Mouse (Mus musculus): ENCODE measurements around the gene Hmga1.

The Hmga1 gene

DNA sequence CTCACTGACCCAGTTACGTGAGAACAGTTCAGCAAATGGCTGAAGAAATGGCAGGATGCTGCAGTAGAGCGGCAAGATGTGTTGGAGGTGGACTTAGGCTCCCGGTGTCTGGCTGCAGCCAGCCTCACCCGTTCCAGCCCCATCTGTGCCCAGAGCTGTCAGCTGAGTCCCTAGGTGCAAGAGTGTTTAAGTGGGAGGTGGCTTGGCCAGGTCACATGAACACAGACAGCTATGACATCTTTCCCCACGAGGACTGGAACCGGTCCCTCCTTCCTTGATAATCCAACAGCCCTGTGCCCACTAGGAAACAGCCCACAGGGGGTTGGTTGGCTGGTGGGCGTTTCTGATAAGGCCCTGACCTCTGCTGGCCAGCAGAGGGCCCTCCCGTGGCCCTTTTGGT is 28.3 kb upstream of the Hmga1 start:
- no peak for DNase-seq (ENCODE audit: low read depth, low spot score)

DNA sequence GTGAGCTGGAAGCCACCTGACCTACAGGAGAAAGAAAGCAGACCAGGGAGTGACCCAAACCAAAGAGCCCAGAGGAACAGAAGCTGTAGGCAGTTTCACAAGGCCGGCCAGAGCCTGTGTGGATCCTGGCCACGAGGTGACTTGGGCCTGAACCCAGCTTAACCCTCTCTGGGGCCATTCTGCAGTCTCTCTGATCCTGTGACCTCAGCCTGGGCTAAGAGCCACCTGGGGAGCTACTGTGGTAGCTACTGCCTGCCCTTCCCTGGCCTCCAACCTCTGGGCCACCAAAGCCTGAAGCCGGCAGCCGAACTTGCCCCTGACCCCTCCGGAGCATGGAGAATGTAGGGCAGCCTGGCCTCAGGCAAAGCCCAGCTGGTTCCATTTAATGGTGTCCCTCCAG is 27.5 kb upstream of the Hmga1 start:
- DNase-seq (ENCODE audit: low read depth, low spot score) = no peak

DNA sequence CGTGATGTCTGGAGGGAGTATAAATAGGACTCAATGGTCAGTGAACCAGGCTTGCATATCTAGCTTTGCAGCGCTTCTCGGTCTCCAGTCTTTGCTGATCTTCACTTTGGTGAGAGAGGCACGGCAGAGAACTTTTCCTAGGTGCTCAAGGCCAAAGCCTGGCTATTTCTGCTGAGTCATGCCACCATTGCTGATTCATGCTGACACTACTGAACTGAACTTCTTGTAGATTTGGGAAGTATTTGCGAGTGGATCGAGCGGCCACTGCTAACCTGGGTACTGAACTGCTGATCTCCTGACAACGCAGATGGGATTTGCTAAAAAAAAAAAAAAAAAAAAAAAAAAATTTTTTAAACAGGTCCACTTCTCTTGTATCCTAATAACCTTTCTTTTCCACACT is 24.2 kb upstream of the Hmga1 start:
- DNase-seq (ENCODE audit: low read depth, low spot score) = no peak

DNA sequence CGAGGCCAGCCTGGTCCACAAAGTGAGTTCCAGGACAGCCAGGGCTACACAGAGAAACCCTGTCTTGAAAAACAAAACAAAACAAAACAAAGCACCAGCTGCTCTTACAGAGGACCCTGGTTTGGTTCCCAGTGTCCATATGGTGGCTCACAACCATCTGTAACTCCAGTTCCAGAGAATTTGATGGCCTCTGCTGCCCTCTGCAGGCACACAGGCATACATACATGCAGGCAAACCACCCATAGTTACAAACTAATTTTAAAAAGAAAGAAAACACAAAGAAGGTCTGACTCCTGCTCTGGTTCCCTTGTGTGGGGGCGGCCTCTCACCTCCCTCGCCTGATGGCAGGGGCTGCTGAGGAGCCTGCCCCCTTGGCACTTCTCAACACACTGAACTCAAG is 22.9 kb upstream of the Hmga1 start:
- DNase-seq (ENCODE audit: low read depth, low spot score) = no peak

DNA sequence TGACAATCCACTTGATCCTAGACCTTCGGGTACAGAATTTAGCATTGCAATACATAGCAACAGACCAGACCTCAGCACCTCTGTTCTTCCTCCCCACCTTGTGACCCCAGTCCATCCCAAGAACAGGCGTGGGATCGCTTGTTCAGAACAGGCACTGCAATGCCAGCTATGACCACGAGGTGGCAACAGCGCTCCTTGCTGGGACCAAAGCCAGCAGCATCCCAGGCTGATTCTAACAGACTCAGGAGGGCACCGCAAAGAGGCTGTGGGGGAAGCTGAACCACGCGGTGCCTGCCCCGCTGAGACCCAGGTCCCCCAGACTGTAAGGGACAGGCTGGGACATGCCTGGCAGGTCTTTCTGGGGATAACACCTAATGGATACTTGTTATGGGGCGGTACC is 21.6 kb upstream of the Hmga1 start:
- no peak for DNase-seq (ENCODE audit: low read depth, low spot score)

DNA sequence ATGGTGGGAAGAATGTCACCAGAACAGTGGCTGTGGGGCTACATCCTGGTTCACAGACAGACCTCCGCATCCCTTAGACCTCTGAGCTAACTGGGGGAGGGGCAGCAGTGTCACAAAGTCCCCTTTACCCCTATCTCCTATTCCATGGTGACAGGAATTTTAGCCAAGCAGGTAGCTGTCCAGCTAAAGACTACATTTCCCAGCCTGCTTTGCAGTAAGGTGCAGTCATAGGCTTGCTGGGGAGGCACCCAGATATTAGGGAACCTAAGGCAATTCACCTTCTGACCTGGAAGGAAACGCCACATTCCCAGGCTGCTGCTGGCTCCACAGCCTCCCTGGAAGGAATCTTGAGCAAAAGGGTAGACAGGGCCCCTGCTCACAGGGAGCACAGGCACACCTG is 15.0 kb upstream of the Hmga1 start:
- DNase-seq (ENCODE audit: low read depth, low spot score) = no peak

DNA sequence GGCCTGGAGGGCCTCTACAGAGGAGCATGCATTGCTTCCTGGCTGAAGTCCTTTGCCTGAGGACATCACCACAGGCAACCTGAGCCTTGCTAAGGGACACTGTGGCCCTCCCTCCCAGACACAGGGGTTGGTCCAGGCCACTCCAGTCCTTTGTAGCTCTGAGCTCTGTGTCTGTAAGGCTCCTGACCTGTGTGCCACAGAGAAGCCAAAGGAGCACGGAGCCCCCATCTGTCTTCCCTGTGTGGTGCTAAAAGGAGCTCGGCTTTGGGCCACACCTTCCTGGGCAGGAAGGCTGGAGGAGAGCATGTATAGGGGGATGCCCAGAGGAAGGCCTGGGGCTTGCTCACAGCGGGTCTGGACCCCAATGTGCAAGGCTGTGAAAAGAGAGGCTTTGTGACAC is 14.3 kb upstream of the Hmga1 start:
- DNase-seq (ENCODE audit: low read depth, low spot score) = no peak

DNA sequence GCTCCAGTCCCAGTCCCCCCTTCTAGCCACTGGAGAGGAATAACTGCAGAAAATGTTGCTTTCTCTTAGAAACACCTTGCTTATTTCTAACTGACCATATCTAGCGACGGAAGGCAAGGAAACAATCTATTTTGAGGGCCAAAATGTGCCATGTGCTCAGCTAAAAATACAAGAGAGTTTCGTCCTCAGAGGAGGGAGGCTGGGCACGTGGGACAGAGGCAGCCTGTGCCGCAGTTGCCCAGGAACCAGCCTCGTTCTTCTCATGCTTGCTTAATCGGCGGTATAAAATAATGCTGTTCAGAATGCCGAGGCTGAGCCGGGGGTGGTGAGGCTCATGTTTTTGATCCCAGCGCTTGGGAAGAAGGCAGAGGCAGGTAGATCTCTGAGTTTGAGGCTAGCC is 11.7 kb upstream of the Hmga1 start:
- no peak for DNase-seq (ENCODE audit: low read depth, low spot score)

DNA sequence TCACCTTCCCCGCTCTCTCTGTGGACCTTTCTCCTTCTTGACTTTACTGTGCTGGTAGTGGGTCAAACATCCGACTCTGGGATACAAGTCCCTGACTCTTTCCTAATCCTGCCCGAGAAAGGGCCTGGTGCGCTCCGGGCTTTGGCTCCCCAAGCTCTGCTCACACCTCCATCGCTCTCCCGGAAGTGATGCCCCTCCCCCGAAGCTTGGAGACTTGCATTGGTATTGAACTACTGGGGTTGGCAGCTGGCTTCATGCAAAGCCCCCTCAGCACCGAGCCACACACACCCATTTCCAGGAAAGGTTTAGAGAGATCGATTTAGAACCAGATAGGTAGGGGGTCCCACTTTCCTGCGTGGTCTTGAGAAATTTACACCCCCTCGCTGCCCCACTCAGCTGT is 10.3 kb upstream of the Hmga1 start:
- no peak for DNase-seq (ENCODE audit: low read depth, low spot score)

DNA sequence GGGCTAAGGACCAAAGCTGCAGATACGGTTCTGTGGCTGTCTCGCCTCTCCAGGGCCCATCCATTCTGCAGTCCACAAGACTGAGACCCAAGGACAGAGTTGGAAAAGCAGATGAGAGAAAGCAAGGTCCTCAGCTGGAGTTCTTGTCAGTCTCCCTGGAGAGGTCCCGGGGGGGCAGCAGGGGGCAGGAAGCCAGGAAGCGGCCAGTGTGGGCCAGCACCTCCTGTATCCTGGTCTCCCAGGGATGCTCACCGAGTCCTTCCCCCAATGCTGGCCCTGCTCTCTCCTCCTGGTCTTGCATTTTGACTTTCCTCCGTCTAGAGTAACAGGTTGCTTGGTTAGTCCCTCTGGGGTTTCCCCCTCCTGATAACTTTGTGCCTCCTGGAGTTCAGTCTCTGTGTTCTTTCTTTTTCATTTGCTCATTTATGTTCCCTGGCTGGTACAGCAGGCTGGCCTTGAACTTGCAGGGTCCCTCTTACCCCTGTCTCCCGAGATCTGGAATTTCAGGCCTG is 9.7 kb upstream of the Hmga1 start:
- no peak for DNase-seq (ENCODE audit: low read depth, low spot score)

DNA sequence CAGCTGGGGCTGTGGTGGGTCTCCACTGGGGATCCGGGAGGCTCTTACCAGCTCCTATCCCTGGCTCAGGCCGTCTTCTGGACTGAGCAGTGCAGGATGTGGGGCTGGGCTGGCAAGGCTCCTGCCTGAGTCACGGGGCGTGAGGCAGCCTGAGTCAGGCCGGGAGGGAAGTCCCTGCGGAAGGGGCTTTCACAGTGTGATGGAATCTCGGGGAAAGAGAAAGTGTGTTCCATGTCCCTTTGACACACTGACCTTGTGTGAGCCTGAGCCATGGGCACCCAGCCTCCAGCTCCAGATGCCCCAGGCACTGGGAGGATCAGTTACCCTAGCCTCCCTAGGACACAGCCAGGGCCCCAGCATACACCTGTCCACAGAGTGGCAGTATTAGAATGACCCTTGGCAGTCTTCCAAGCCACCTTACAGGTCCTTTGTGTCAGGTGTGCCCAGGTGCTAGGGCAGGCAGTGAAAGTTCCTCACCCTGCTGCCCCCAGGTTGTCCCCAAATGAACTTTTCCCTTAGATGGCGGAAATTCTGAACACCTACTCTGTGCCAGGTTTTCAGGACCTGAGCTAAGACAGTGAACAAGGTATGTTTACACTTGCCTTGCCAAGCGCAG is 8.9 kb upstream of the Hmga1 start:
- DNase-seq (ENCODE audit: low read depth, low spot score) = no peak

DNA sequence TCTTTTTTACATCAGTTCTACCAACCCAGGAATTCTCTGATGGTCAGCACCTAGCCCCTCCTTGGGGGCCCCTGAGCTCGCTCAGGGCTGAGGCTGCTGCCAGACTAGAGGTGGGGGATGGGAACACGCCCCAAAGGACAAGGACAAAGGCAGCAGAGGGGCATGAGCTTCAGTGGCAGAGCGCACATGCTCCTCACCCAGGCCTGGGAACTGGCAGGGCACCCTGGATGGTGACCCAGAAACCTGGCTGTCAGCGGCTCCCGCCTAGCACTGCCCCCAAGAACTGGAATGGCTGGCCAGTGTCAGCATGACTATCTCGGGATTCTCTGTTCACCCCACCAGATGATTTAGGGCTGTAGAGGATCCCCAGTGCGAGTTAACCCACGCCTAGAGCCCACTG is 7.1 kb upstream of the Hmga1 start:
- no peak for DNase-seq (ENCODE audit: low read depth, low spot score)

DNA sequence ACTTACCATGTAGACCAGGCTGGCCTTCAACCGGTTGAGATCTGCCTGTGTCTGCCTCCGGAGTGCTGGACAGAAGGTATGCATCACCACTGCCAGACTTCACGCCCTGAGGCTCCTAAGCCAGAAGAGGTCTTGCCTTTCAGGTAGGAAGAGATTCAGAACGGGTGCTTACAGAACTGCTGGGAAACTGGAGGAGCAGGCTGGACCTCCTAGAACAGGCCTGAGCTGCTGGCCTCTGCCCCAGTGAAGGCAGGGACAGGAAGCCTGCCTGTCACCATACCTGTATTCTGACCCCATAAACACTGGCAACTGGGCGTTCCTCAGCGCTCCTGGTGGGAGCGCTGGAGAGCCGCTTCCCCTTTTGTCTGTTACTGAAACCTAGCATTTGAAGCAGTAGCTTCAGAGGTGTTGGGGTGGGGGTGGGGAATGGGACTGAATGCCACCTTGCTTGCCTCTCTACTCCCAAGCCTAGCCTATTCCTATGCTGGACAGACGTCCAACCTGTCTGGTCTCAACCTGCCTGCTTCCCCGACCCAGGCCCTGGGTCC is 4.8 kb upstream of the Hmga1 start:
- no peak for DNase-seq (ENCODE audit: low read depth, low spot score)

DNA sequence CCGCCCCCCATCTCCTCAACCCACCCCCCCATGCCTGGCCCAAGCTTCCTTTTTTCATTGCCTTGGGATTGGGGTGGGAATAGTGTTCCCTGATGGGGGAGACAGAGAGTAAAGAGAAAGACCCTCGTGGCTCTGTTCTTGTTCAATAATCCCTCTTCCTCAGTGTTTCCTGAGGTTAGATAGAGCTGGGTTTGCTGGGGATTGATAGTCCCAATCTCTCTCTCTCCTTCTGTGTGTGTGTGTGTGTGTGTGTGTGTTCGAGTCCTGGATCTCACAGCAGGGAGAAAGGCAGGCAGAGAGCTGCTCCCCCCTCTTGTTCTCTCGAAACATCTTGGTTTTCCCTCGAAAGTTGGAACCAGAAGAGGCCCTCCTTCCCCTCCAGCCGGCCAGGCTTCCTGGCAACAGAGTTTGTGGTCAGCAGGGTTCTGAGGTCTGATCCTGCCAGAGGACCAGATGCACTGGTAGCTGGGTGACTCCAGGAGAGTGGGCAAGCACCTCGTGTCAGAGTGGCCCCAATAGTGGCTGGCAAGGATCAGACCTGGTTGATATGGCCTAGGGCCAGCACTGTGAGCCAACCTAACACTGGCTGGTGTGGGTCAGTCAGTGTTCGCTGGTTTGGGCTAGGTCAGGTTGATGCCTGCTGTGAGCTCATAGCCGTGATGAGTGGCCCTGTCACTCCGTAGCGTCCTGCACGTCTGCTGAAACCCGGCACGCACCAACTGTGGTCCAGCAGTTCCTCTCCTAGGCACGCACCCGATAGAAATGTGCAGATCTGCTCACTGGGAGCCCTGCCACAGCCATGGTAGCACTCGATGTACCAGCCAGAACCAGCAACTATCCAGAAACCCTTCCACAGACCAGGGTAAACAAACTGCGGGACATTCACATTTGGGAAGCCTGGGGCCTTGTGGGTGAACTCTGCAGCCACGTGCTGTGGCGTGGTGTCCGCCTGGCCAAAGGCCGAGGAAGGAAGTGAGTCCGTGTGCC is 3.8 kb upstream of the Hmga1 start:
- no peak for DNase-seq (ENCODE audit: low read depth, low spot score)

DNA sequence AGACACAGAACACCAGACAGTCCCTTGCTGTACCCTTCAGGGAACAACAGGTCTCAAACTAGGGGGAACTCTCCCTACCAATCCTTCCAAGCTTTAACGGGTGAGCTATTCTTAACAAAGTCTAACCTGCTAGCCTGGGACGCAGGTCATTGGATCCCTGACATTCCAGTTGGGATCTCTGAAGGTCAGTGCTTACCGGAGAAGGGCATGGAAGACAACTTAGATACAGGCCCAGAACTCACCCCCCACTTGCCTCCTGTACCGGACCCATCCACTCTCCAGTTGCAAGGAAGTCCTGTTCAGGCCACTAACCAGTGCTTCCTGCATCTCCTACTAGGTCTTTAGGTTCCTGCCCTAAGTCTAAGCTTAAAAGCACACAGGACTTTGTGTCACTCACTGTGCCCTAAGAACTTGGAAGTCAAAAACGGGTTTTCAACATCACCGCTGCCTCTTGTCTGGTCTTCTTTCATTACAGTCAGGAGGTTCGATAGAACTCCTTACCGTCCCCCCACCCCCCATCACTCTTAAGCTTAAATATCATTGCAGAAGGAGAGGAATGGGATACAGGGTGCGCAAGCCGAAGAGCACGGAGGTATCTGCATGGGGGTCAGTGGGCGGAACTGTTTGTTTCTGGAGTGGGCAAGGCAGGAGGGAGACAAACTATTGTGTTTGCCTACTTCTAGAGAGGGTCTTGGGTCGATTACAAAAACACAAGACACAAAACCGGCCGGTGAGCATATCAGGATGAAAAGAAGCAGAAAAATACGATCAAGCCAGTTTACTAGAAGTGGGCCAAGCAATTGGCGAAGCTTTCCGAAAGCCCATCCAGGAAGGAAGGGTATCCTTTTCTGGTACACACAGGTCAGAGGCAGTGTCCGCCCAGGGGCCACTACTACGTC is 2.0 kb upstream of the Hmga1 start:
- DNase-seq (ENCODE audit: low read depth, low spot score) = no peak

DNA sequence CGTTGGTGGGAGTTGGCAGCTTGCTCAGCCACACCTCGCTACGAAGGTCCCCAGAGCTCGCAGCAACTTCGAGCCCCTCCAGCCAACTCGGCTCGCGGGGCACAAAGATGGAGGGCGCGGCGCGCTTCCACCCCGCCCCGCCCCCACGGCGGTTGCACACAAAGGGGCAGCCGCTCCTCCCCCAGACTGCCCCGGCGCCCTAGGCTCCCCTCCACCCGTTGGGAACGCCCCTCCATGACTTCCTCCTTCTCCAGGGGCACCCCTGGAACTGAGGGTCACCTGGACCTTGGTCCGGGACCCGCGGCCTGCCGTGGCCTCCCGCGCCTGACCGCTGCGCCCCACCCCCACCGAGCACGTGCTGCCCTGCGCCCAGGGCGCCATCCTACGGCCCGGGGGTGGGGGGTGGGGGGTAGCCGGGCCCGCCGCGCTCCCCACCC is 1.2 kb upstream of the Hmga1 start:
- no peak for DNase-seq (ENCODE audit: low read depth, low spot score)

DNA sequence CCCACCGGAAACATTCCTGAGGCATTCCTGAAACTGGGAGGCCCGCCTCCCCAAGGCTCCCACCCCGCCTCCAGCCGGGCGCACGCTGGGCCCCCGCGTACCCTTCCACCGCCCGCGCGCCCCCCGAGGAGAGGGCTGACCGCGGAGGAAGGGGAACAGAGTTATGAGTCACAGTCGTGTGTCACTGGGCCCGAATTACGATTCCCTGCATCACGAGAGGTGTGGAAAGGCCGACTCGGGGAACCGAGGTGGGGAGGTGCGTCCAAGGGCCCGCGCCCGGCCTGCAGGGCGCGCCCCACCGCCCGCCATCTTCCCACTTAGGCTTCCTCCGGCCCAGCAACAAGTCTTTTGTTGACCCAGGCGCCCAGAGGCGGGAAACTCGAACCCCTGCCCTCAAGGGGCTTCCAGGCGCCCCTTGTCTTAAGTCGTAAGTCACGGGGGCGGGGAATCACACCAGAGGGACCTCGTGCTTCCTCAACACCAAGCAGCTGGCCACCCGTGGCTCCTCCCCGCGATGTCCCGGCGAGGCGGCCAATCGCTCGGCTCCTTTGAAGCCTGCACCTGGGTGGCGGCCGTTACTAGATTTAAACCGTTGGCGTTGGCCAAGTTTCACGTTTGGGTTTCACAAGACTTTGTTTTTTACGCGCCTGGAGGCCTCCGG is 655 bp upstream of the Hmga1 start:
- no peak for DNase-seq (ENCODE audit: low read depth, low spot score)

DNA sequence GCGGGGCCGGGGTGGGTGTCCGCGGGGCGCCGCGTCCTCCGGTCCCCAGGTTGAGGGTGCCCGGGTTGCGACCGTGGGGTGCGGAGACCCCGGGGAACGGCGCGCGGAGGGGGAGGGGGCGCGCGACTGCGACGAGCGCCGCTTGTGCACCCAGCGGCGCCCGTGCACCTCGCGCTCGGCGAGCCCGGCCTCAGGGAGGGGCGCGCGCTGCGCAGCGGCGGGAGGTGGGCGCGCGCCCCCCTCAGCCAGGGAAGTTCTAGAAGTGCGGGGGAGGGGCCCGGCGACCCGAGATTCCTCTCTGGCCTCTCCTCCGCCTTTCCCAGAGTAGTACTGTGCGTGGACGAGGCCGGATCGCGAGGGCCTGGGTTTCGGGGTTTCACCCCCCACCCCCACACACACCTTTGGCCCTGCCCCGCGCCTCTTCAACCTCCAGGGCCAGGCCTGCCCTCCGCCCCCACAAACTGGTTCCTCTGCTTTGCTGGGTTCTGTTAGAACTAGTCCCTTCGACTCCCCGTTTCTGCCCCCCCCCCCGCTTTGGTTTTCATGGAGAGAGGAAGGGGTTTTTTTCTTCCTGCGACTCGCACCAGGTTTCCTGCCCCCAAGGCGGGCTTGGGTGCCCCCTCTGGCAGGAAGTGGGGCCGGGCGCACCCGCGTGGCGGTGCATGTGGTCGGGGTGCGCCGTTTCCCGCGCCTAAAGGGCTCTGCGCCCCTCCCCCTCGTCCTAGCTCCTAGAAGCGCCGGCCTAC is 1.1 kb downstream of the Hmga1 start:
- DNase-seq (ENCODE audit: low read depth, low spot score) = no peak

DNA sequence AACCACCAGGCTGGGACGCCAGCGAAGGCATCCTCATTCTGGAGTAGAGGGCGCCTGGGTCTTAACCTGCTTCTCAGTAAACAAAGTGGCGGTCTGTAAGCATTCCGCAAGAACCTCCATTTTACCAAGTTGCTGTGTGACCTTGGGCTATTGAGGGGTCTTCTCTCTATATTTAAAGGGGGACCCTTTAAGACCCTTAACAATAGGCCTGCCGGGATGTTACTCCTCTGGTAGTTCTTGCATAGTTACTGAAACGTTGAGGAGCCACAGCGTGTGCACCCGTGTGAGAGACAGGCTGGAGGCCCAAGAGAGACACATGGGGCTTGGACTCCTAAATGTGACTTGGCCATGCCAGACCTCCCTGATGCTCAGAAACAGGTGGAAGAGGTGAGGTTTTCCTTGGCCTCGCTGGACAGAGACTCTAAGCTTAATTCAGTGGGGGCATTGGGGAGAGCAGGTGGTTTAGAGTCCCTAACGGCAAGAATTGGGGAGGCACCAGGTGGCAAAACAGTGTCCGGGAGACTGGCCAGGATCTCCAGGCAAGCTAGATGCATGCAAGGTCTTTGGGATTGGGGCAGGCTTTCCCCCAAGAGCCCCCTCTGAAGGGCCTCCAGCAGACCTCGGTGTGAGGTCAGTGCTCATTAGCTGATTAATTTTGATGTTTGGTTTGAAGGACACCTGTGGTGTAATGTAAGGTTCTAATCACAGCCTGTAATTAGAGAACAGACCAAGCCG is 1.8 kb downstream of the Hmga1 start:
- no peak for DNase-seq (ENCODE audit: low read depth, low spot score)

DNA sequence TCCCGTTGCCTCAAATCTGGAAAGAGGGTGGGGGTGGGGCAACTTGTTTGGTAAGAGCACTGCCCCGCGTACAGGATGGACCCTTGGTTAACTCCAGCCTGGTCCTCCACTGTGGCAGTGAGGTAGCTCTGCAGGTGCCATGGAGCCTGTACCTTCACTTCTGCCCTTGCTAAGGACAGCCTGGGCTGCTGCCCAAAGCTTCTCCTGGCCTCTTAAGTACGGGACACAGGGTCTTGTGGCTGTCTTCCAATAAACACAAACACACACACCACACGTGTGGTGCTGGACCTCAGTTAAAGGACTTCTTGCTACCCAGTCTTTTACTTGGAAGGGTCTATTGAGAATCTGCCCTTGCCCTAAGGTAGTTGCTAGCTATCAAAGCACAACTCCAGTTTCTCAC is 2.5 kb downstream of the Hmga1 start:
- no peak for DNase-seq (ENCODE audit: low read depth, low spot score)

Data from brain, embryonic 18.5 days (tissue).